Mouse (Mus musculus): ENCODE results near the gene Chchd6.

DNA sequence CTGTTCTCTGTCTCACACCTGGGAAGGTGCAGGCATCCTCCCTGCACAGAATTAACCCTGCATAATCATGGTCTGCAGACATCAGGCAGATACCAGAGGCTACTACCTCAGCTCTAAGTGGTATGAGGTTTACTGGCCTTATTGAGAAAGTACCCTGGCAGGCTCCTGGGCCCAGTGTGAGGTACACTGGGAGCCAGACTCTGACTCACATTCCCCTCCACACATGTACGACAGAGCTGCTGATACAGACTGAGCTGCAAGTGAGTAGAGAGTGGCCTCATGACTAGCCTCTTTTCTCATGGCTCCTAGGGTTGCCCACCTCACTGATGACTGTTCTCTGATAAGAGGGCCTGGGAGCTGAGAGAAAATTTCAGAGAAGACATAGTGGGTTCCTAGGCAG is 208.5 kb downstream of the Chchd6 start:
- no peak for TF ChIP-seq CTCF (IDR thresholded peaks at IDR 0.05; ENCODE audit: low read depth)
- no peak for TF ChIP-seq EP300 (IDR thresholded peaks at IDR 0.05; ENCODE audit: low read depth)
